Mouse (Mus musculus): ENCODE data around the gene Rpl36al. TPM values are rescaled to one million over a fixed set of nuclear protein-coding genes. Genes with fewer than 3 reads are reported as not detected.

Rpl36al gene
- total and polyA plus RNA-seq, 2 experiments from 2014 or later, result 194 to 396 TPM

DNA sequence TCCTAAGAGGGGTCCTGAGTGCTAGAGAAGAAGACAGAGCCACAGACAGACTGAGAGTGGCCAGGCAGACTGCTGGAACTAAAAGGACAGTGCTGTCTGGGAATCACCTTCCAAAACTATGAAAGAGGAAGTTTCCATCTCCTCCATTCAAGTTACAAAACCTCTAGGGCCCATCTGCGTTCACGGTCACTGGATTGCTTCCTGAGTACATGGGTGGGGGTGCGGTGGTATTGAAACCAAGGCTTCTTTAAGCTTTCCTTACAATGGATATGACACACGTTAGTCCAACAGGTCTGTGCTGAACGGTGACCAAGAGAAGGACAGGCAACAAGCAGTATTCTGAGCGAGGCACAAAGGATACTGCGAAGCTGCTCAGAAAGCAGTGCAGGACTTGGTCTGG, 30.5 kb upstream of the Rpl36al start:
- no peaks in the 10 kb centered on the region for H3K4me1 ChIP-seq (ENCODE audit: insufficient read depth)
- no peak for TF ChIP-seq CTCF (IDR thresholded peaks at IDR 0.05; ENCODE audit: low read depth)
- no peak overlapping the region for H3K4me3 ChIP-seq (ENCODE audit: low read depth, low read length)
- no peaks in the 10 kb centered on the region for H3K9me3 ChIP-seq (ENCODE audit: low read length)
- ATAC-seq (no peak), DNase-seq (no peak)
- H3K4me2 ChIP-seq (ENCODE audit: low read depth), result no peak overlapping the region
- H3K9ac ChIP-seq, result no peak overlapping the region
- H3K27ac ChIP-seq (ENCODE audit: low read depth, low read length), result no peak overlapping the region
- WGBS, result 91% methylated on average over 7 of the region's 7 CpGs
- no peaks in the 10 kb centered on the region for H3K27me3 ChIP-seq (ENCODE audit: insufficient read depth, low read length)
- no peaks in the 10 kb centered on the region for H3K36me3 ChIP-seq (ENCODE audit: insufficient read depth)

DNA sequence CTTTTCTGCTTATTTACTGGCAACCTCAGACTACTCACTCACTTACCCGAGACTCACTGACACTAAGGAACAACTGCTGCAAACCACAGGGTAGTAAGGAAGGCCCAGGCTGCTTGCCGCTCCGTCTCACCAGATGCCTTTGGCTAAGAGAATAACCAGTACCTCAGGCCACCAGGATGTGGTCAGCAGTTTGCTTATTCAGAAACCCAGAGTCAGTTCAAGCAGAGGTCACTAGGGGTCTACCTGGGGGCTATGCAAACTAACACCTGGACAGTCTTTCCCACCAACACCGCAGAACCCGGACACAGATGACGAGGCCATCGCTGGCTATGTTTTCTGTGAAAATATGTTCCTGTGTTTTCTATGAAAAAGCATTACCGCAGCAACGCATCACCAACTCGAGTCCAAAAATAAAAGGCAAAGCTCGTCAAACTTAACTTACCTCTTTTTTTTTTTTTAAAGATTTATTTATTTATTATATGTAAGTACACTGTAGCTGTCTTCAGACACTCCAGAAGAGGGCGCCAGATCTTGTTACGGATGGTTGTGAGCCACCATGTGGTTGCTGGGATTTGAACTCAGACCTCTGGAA, 29.4 kb upstream of the Rpl36al start:
- Histone ChIP-seq H3K4me3 (ENCODE audit: low read depth, low read length) (no peak overlapping the region), H3K4me1 (ENCODE audit: insufficient read depth) (no peaks in the 10 kb centered on the region), H3K36me3 (ENCODE audit: insufficient read depth) (no peaks in the 10 kb centered on the region), H3K9ac (no peak overlapping the region), H3K27me3 (ENCODE audit: insufficient read depth, low read length) (no peaks in the 10 kb centered on the region), H3K27ac (ENCODE audit: low read depth, low read length) (no peak overlapping the region), H3K4me2 (ENCODE audit: low read depth) (no peak overlapping the region), H3K9me3 (ENCODE audit: low read length) (no peaks in the 10 kb centered on the region)
- no peak for TF ChIP-seq CTCF (IDR thresholded peaks at IDR 0.05; ENCODE audit: low read depth)
- WGBS, result 96% methylated on average over 13 of the region's 13 CpGs
- DNase-seq, result no peak
- no peak for ATAC-seq

DNA sequence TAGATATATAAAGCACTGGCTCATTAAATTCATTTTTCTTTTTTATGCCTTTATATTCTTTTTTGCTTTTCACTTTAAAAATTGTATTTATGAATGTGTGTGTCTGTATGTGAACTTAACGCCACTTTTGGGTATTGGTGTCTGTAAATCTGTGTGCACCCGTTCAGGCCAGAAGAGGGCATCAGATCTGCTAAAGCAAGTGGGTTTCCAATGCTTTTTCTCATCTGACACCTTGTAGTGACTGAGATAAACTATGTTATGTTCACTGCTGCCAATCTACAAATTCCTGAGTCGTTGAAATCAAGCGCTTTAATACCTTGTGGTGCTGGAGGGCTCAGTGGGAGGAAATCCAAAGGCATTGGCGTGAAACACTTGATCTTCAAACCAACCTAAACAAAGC, 27.2 kb upstream of the Rpl36al start:
- Histone ChIP-seq H3K4me2 (ENCODE audit: low read depth) (no peak overlapping the region), H3K4me3 (ENCODE audit: low read depth, low read length) (no peak overlapping the region), H3K27me3 (ENCODE audit: insufficient read depth, low read length) (no peaks in the 10 kb centered on the region), H3K4me1 (ENCODE audit: insufficient read depth) (no peaks in the 10 kb centered on the region), H3K36me3 (ENCODE audit: insufficient read depth) (no peaks in the 10 kb centered on the region), H3K27ac (ENCODE audit: low read depth, low read length) (no peak overlapping the region), H3K9me3 (ENCODE audit: low read length) (no peaks in the 10 kb centered on the region), H3K9ac (no peak overlapping the region)
- ATAC-seq, result peak; percentile 40; the same call in 1 of the 2 replicates
- WGBS, result 73% methylated on average over 5 of the region's 5 CpGs
- DNase-seq, result peak; percentile 27
- peak; percentile 62 for TF ChIP-seq CTCF (IDR thresholded peaks at IDR 0.05; ENCODE audit: low read depth)

DNA sequence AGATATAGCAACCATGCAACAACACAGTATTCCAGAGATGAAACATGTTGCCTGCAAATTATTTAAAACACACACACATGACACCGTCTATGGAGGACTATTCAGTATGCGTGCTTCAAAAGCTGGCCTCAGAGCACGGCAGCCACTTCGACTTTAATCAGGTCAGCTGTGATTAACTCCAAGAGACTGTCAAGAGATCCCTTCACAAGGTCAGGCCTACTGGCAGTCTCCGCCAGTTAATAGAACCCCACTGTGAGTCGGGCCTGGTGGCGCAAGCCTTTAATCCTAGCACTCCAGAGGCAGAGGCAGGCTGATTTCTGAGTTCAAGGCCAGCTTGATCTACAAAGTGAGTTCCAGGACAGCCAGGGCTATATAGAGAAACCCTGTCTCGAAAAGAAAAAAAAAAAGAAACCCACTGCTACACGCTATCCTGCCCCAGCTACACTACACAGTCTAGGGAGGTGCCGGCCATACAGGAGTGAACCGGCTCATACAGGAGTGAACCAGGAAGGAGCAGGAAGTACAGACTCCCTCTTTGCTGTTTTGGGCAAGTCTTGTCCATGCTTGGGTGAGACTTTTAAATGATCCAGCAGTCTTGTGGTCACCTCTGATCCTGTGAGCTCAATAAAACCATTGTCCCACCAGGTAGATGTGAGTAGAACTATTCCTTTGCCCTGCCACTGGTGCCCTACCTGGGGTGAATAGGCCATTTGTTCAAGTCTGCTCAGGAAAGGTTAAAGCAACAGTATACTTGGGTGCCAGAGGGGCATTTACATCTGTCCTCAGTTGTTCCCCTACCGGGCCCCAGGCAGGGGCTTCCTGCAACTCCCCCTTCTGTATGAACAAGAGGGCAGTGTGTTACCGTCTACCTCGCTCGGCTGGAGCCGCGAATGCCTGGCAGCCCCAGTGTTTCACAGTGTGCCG, 26.4 kb upstream of the Rpl36al start:
- no peak for TF ChIP-seq CTCF (IDR thresholded peaks at IDR 0.05; ENCODE audit: low read depth)
- no peaks in the 10 kb centered on the region for H3K27me3 ChIP-seq (ENCODE audit: insufficient read depth, low read length)

DNA sequence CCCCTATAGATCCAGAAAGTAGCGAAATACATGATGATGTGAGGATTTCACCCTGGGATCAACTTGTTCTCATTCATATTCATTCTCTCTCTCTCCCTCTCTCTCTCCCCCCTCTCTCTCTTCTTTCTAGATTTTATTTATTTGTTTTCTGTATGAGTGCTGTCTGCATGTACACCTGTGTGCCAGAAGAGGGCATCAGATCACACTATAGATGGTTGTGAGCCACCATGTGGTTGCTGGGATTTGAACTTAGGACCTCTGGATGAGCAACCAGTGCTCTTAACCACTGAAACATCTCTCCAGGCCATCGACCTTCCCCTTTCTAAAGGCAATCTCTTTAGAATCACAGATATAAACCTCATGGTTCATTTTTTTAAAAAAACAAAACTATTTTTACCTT, 24.6 kb upstream of the Rpl36al start:
- ATAC-seq, result no peak
- Histone ChIP-seq H3K27ac (ENCODE audit: low read depth, low read length) (no peak overlapping the region), H3K9me3 (ENCODE audit: low read length) (no peaks in the 10 kb centered on the region), H3K4me3 (ENCODE audit: low read depth, low read length) (no peak overlapping the region), H3K36me3 (ENCODE audit: insufficient read depth) (no peaks in the 10 kb centered on the region), H3K4me2 (ENCODE audit: low read depth) (no peak overlapping the region), H3K27me3 (ENCODE audit: insufficient read depth, low read length) (no peaks in the 10 kb centered on the region), H3K4me1 (ENCODE audit: insufficient read depth) (no peaks in the 10 kb centered on the region), H3K9ac (no peak overlapping the region)
- 95% methylated on average over 2 of the region's 2 CpGs for WGBS
- TF ChIP-seq CTCF (IDR thresholded peaks at IDR 0.05; ENCODE audit: low read depth), result peak; percentile 19
- no peak for DNase-seq

More for the DNA sequence above, 26.4 kb upstream of the Rpl36al start:
- no peak overlapping the region for H3K4me3 ChIP-seq (ENCODE audit: low read depth, low read length)
- H3K9ac ChIP-seq, result no peak overlapping the region
- H3K4me1 ChIP-seq (ENCODE audit: insufficient read depth), result no peaks in the 10 kb centered on the region
- no peak overlapping the region for H3K27ac ChIP-seq (ENCODE audit: low read depth, low read length)
- no peak overlapping the region for H3K4me2 ChIP-seq (ENCODE audit: low read depth)
- no peak for DNase-seq
- WGBS, result 82% methylated on average over 18 of the region's 18 CpGs
- no peak for ATAC-seq
- H3K36me3 ChIP-seq (ENCODE audit: insufficient read depth), result no peaks in the 10 kb centered on the region
- H3K9me3 ChIP-seq (ENCODE audit: low read length), result no peaks in the 10 kb centered on the region

DNA sequence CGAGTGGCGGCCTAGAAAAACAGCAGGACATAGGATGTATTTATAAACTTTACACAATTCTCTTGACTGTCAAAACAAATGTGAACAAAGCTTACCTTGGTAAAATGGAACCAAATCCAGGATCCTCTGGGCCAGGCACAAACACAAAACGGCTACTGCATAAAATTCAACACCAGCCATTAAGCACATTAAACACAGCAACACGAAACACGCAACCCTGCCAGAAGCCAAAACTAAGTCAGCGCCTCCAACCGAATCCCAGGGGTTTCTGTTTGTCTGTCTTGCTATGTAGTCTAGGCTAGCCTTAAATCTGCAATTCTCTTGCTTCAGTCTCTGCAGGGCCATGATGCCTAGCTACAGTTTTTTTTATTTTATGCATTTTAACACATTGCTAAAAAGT, 24.0 kb upstream of the Rpl36al start:
- ATAC-seq (no peak), DNase-seq (no peak)
- no peaks in the 10 kb centered on the region for H3K4me1 ChIP-seq (ENCODE audit: insufficient read depth)
- H3K27ac ChIP-seq (ENCODE audit: low read depth, low read length), result no peak overlapping the region
- H3K27me3 ChIP-seq (ENCODE audit: insufficient read depth, low read length), result no peaks in the 10 kb centered on the region
- 90% methylated on average over 7 of the region's 7 CpGs for WGBS
- no peaks in the 10 kb centered on the region for H3K36me3 ChIP-seq (ENCODE audit: insufficient read depth)
- no peak overlapping the region for H3K4me3 ChIP-seq (ENCODE audit: low read depth, low read length)
- no peak for TF ChIP-seq CTCF (IDR thresholded peaks at IDR 0.05; ENCODE audit: low read depth)
- H3K9me3 ChIP-seq (ENCODE audit: low read length), result no peaks in the 10 kb centered on the region
- H3K9ac ChIP-seq, result no peak overlapping the region
- no peak overlapping the region for H3K4me2 ChIP-seq (ENCODE audit: low read depth)

DNA sequence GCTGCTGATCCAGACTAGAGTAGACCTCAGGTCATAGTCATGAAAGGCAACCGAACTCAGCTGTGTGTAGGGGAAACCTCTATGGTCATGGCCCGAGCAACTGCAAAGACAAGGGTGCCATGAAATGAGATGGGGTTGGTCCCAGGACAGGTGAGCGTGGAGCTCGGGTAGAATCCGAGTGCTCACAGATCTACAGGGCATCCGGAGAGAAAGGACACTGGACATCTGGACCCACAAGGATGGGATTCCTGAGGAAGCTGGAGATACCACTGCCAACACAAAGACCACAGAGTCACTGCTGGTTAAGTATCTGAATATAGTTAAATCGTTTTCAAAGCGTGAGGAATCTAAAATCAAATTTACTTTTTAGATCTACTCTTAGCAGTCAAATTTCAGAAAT, 23.5 kb upstream of the Rpl36al start:
- Histone ChIP-seq H3K36me3 (ENCODE audit: insufficient read depth) (no peaks in the 10 kb centered on the region), H3K4me2 (ENCODE audit: low read depth) (no peak overlapping the region), H3K27me3 (ENCODE audit: insufficient read depth, low read length) (no peaks in the 10 kb centered on the region), H3K4me3 (ENCODE audit: low read depth, low read length) (no peak overlapping the region), H3K4me1 (ENCODE audit: insufficient read depth) (no peaks in the 10 kb centered on the region), H3K9me3 (ENCODE audit: low read length) (no peaks in the 10 kb centered on the region), H3K27ac (ENCODE audit: low read depth, low read length) (no peak overlapping the region), H3K9ac (no peak overlapping the region)
- ATAC-seq (no peak), DNase-seq (no peak)
- 95% methylated on average over 8 of the region's 8 CpGs for WGBS
- no peak for TF ChIP-seq CTCF (IDR thresholded peaks at IDR 0.05; ENCODE audit: low read depth)

Measured in forebrain, postnatal 0 days (tissue).